Mouse (Mus musculus) spleen, postnatal 4 days (tissue): ENCODE measurements around the gene Rpap3.

ENCODE experiments used
- DNase-seq, 2 experiments: peaks; one replicate each; pipeline ENCODE4 v3.0.0; 2022; ENCODE audit warnings: low spot score in 2 of 2

Gene Rpap3

DNA sequence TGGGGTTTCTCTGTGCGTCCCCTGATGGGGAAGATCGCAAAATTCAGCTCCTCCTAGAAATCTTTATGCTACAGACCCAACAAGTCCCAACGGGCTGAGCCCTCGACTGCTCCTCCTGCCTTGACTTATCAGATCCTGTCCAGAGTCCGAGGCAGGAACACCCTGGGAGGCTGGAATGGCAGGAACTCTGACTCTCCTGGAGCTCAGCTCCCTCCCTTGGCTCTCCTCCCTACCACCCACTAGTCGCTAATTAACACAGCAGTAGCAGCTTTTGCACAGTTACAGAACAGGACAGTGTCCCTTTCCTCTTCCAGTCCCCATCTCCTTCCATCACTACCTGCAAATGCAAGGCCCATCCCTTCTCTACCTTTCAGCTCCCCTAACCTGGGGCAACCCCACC, 24.7 kb upstream of the Rpap3 start:
- DNase-seq, result no peak

DNA sequence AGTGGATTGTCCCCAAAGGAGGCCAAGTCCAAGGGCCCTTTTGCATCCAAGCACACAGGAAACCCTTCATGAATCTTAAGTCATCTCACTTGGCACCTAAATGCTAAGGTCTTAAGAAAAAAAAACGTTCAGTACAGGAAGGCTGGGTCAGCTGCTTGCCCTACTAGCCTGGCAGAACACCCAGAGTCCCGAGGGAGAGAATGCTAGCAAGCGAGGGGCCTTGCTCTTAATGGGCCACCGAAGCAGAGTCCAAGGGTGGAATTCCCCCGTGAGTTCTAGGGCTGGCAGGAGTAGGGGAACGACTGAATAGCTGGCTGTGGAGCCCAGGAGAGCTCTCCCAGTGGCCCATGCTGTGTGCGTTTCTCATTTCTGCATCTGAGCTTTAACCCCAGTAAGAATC, 23.2 kb upstream of the Rpap3 start:
- DNase-seq, result no peak

GRCm38 (mm10) chr15:97728394-97728793, 22.8 kb upstream of the Rpap3 start:
- no peak for DNase-seq

GRCm38 (mm10) chr15:97727520-97727919, 21.9 kb upstream of the Rpap3 start:
- no peak for DNase-seq

DNA sequence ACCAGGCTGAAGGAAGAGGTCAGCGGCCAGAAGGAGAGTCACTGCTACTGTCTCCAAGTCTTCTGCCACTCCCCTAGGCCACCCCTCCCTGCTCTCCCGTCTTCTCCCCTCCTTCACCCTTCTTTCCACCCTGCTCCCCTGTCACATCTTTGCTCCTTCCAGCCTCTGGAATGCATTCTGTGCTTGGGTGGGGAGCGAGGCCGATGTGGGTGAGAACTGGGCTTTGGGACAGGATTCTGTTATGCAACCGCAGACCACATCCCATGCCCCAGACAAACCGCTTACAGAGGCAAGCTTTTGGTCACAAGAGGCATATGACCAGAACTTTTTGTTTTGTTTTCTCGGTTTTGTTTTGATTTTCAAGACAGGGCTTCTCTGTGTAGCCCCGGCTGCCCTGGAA, 21.4 kb upstream of the Rpap3 start:
- no peak for DNase-seq

DNA sequence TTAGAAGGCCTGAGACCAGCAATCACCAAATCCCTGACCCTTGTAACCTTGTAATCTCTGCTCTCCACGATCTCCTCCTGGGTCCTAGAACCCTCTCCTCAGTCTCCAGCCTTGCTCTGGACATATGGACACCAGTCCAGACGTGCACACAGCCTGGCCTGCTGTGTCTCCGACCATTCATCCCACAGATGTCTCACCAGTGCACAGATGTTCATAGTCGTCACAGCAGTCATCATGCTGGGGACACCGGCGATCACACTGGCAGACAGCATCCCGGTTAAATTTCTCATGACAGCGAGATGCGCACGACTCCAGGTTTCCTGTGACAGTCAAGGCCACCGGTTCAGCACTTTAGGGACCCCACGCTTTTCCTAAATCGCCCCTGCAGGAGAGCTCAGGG, 20.7 kb upstream of the Rpap3 start:
- no peak for DNase-seq

DNA sequence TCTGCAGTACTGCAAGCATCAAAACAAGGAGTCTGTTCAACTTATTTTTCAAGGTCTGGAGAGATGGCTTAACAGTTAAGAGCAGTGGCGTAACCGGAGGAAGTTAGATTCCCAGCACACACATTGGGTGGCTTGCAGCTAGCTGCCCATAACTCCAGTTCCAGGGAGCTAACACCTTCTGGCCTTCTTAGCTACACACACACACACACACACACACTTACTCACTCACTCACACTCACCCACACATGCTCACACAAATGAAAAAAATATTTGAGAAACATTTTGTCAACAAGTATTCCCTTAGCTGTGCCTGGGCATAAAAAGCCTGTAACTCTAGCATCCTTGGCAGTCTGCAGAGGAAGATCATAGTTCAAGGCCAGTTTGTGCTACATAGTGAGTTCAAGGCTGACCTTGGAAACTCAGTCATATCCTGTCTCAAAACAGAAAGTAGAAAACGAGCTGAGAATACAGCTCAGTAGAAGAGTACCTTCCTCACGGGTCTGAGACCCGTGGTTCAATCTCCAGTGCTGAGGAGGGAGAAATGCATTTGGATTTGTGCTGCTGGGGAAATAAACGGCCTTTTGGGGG, 19.7 kb upstream of the Rpap3 start:
- DNase-seq, result no peak

GRCm38 (mm10) chr15:97724346-97725197, 18.9 kb upstream of the Rpap3 start:
- DNase-seq, result no peak

DNA sequence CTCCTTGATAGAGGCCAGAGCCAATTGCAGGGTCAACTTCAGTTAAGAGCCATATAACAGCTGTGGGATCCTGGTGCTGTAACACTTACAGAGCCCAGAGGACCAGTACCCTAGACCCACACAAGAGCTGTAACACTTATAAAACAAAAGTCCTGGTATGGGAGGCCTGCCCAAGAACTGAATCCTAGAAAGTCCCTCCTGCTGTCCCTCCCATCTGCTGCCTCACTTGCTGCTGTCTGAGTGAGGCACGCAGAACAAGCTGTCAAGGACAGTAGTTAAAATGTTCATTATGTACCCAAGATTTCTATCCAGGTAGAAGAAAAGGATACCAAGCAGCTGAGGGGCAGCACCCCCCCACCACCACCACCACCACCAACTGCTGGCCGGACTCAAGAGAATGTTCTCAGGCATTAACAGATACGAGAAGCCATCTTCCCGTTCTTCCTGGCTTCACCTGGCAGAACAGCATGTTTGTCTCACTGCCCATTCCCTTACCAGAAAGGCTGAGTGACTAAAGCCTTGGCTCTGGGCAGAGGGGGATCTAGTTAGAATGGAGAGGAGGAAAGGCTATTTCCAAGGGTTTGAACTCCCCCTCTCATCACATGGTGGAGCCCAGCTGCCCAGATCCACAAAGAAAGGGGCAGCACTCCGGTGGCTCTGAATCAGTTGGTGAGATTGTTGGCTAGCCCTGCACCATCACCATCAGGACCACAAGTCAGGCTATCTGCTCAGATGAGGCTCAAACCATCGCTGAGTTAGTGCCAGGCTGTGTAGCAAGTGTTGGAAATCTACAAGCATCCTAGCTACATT, 18.1 kb upstream of the Rpap3 start:
- DNase-seq, result no peak

GRCm38 (mm10) chr15:97721008-97721701, 15.5 kb upstream of the Rpap3 start:
- no peak for DNase-seq

GRCm38 (mm10) chr15:97720026-97720675, 14.5 kb upstream of the Rpap3 start:
- no peak for DNase-seq

DNA sequence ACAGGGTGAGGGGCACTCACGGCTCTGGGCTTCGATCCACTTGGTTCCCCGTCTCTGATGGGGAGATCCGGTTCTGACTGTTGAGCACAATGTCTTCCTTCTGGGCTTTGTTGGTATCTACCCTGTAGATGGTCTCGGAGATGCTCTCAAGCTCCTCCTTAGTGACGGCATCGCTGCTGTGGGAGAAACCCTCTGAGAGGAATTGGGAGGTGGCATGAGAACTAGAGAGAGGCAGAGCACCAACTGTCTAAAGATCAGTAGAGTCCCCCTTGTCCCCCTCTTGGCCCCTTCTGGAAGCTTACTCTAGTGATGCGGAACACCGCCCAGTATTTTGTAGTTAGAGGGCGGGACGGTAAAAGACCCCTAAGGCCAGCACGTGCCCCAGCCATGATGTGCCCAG, 13.9 kb upstream of the Rpap3 start:
- DNase-seq, result no peak

GRCm38 (mm10) chr15:97718535-97719155, 13.0 kb upstream of the Rpap3 start:
- DNase-seq, result no peak

GRCm38 (mm10) chr15:97717861-97718534, 12.4 kb upstream of the Rpap3 start:
- peak; percentile 50 to 74 for DNase-seq

DNA sequence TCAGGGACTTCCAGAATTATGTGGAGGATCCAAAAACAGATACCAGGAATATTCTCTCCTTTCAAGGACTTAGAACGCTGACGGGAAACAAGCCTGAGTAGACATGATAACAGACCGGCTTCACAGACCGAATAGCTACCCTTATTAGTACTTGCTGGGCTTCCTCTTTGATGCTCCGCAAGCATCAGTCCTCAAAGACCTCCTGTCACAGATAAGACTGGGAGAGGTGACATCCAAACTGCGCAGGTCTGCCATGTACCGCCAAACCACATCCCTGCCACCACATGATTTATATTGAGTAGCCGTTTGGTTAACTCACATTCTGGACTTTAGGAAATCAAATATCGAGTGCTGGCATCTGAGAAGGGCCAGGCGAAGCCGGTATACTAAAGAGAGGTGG, 11.2 kb upstream of the Rpap3 start:
- no peak for DNase-seq

- no peak for DNase-seq
Observed at GRCm38 (mm10) chr15:97715734-97716133, 10.1 kb upstream of the Rpap3 start.

- DNase-seq, result no peak
Observed at GRCm38 (mm10) chr15:97715083-97715482, 9.5 kb upstream of the Rpap3 start.

GRCm38 (mm10) chr15:97712546-97712945, 6.9 kb upstream of the Rpap3 start:
- DNase-seq, result no peak

DNA sequence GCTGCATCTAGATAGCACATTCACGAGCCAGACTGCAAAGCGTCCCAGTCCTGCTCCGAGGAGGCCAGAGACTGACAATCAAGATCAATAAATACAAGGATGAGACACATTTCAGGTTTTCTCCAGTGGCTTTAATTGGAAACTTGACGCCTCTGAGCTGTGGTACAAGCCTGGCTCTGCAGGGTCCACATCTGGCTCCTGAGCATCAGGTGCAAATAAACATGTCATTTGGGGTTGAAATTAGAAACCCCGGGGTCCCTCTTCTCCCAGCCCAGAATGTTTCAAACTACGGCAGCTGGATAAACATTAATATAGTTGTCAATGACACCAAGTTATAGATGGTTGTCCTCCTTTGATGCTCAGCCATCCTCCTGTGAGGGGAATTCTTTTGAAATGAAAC, 5.3 kb upstream of the Rpap3 start:
- no peak for DNase-seq

DNA sequence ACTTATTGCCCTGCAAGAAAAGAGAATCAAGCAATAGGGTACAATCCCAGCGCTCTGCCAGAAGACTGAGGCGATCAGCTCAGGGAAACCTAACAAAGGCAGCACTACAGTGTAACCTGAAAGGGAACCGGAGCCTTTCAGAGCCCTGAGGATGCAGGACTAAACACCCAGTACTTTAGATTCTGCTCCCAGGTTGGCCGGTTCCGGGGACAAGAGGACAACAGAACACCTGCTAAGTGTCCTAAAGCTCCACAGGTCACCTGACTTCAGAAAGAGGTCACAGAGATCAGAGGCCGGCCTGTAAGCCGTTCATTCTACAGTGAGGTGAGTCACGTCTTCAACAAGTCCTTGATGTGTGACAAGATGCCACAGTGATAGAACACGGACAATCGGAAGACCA, 9.0 kb downstream of the Rpap3 start:
- no peak for DNase-seq

DNA sequence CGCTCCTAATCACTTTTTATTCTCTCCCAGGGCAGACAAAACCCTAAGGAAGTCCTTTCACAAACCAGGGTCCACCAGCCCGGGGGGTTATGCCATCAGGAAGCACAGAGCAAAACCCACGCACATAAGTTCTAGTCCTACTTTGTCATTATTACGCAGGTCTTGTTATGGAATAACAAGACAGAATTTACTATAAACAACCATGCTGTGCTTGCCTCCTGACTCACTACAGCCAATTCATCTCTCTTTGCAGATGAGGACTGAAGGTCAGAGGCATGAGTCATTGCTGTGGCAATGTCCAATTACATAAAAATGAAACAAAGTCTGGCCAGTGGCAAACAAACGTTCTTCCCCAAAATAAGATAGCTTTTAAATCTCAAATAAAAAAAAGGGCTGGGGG, 12.2 kb downstream of the Rpap3 start:
- DNase-seq, result no peak
